Mouse (Mus musculus): Measurements from ENCODE around the gene Gm11992.

DNA sequence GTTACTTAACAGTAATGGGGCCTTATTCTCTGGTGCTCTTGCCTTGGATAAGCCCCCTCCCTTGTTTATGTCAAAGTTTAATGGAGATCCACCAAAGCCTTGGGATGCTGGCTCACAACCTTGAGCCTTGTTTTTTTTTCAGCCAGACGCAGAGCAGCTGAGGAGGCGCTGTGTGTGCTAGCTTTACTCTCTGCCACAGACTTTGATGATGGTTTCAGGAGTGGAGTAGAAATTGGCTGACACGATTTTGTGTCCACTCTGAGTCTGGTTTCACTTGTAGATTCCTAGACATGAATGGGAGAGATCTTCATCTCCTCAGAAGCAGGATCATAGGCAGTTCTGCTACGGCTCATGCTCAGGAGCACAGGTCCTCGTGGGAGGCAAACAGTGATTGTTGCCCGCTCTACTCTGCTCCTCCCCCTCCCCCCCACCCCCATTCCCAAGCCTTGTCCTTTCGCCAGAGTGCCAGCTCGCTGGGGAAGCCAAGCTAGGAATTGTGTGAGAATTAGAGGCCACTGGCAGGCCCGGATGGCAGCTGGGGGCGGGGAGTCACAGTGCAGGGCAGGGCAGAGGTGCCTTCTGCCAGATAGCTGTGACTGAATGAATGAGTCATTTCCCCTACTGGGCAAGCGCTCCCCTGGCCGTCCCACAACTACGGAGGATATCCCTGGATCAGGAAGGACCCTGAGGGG, 69.1 kb downstream of the Gm11992 start:
- no peak for TF ChIP-seq CTCF (IDR thresholded peaks at IDR 0.05; ENCODE audit: control insufficient read depth, insufficient read depth, low read length)
- TF ChIP-seq POLR2A (IDR thresholded peaks at IDR 0.05; ENCODE audit: borderline replicate concordance, control insufficient read depth, low read depth, low read length): no peak
